Mouse (Mus musculus): ENCODE measurements at regions not wholly inside any gene's neighbourhood (a gene's known extent, or its start where the extent isn't known, plus 50 kb on each side); places are given as distances from the start of the nearest gene placed in this dataset.

DNA sequence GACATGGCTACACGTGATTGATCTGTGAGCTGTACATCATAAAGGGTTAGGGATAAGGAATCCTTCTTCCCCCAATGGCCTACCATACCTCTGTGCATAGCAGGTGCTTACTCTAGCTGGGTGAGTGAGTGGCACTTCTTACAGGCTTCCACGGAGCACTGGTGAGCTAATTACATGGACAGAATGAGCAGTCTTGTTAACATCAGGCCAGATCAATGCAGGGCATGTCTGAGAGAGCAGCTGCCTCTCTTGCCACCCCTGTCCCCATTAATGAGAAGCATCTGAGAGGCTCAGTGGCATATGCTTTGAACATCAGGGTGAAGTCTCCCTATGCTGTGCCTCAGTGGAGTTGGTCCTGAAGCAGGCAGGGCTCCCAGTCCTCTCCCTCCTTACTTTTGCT is 380.7 kb upstream of the Nrp1 start:
- no peak for TF ChIP-seq POLR2A (IDR thresholded peaks at IDR 0.05; ENCODE audit: borderline replicate concordance, insufficient read depth, low read length)
- no peak for TF ChIP-seq CTCF (IDR thresholded peaks at IDR 0.05; ENCODE audit: borderline replicate concordance, insufficient read depth, low read depth, low read length)
